Mouse (Mus musculus): ENCODE data around the gene Mcm2. TPM values are rescaled to one million over a fixed set of nuclear protein-coding genes. Genes with fewer than 3 reads are reported as not detected.

The Mcm2 gene
- total RNA-seq, 2 experiments from 2014 or later = 6.1 to 6.4 TPM

- DNase-seq (ENCODE audit: low spot score) = no peak
Measured at GRCm38 (mm10) chr6:88854509-88854908, 44.1 kb downstream of the Mcm2 start.

DNA sequence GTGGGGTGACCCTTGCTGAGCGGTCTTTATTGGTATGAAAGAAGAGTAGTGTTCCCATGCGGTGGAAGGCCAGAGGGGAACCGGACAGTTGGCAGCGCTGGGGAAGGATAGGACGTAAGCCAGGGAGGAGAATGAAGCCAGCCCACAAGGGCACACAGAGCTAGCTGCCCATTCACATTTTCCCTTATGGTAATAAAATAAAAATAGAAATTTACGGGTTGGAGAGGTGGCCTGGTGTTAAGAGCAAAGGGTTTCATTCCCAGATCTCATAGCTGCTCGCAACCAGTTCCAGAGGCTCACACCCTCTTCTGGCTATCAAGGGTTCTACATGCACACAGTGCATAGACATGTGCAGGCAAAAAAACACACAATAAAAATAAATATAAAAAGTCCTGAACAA, 48.5 kb downstream of the Mcm2 start:
- DNase-seq (ENCODE audit: low spot score) = peak; percentile 75

- DNase-seq (ENCODE audit: low spot score) = no peak
Measured at GRCm38 (mm10) chr6:88849270-88849669, 49.3 kb downstream of the Mcm2 start.

- no peak for DNase-seq (ENCODE audit: low spot score)
Measured at GRCm38 (mm10) chr6:88847571-88847970, 51.0 kb downstream of the Mcm2 start.

DNA sequence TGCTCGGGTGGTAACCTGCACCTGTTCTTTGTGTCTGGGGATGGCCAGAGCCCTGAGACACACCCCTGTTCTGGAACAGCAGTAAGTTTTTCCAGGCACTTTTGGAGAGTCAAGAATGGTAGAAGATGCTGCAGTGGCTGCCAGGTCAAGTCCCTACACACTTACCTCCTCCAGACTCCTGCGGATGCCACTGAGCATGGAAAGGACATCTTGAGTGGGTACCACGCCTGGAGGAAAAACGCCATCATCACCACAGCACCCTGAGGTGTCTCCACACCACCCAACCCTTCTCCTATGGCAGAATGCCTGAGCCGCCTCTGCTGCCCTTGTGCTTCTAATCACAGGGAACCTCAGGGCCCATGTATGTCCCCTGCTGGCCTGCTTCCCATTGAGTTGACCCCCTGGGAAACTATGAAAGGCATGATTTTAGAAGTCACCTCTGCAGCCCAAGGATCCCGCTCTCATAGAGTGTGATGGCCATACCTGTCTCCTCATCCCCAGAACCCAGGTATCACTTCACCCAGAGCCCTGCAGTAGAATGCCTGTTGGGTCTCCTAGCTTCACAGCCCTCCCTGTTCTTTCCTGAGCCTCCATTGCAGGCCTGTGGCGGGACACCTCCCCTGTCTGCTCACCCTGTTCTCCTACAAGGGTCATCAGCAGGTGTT, 53.5 kb downstream of the Mcm2 start:
- no peak for DNase-seq (ENCODE audit: low spot score)

GRCm38 (mm10) chr6:88843781-88844725, 54.5 kb downstream of the Mcm2 start:
- no peak for DNase-seq (ENCODE audit: low spot score)

GRCm38 (mm10) chr6:88843241-88843640, 55.3 kb downstream of the Mcm2 start:
- DNase-seq (ENCODE audit: low spot score) = no peak

GRCm38 (mm10) chr6:88842731-88843151, 55.8 kb downstream of the Mcm2 start:
- DNase-seq (ENCODE audit: low spot score) = no peak

DNA sequence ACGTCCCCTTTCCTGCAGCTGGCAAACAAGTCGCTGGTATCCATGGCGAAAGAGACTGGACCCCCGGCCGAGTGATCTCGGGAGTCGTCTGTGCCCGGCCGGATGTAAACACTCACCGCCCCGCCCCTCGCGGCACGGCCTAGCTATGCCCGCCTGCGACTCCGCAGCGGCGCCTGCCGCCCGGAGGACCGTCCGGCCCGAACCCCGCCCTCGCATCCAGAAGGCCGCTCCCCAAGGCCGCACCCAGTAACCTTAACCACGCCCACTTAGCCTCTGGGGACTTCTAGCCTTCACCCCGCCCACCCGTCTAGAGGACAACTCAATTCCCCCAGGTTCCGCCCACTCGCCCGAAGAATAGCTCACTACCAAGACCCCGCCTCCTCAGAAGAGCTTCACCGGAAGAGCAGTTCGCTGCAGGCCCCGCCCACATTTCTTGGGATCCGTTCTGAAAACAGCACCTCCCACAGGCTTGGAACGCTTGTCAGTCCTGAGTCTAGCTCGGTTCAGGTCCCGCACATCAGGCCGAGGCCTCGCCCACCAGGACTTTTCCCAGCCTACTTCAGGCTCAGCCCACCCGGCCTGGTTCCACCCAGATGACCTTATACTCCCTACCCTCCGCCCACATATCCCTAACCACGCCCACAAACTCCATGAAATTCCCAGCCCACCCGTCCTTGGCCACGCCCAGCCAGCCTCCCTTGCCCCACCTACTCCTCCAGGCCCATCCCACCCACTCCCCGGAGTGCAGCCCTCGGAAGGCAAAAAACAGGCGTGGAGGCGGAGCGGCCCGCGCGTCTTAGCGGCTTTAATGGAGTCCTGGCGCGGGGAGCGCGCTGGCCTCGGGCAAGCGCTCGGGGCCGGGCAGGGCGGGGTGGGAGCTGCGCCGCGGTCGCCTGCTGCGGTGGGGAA, 56.5 kb downstream of the Mcm2 start, which contains the start of gene Abtb1:
Gene Abtb1 (minus strand): TSS at position 204 of the 909 bp plus-strand sequence.
- peak; percentile 100 for DNase-seq (ENCODE audit: low spot score)

DNA sequence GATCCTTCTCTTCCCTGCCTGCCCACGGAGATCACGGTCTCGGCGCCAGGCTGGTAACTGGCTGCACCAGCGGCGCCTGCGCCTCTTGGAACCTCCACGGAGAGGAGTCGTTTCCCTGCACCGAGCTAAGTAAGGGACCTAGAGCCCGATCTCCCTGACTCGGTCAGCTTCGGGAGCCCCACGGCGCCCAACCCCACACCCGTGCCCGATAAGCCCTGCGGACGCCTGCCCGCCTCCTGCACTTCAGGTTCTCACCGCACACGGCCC, 57.1 kb downstream of the Mcm2 start:
- DNase-seq (ENCODE audit: low spot score) = no peak

- DNase-seq (ENCODE audit: low spot score) = no peak
Measured at GRCm38 (mm10) chr6:88840791-88841513, 57.6 kb downstream of the Mcm2 start.

DNA sequence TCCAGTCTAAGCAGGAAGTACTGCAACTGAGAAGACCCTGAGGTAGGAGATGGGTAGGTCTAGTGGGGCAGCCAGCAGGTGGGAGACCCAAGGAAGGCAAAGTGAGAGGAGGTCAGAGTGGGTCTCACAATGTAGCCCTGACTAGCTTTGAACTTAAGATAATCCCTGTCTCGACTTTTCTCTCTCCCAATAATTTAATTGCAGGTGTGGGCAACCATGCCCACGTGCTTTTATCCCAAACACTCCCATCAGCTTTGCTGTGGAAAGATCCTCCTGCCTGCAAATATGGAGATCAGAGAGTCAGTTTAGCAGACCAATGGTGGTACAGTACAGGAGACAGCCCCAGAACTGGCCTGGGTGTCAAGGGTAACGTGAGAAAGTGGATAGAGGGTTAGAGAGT, 58.4 kb downstream of the Mcm2 start:
- no peak for DNase-seq (ENCODE audit: low spot score)

GRCm38 (mm10) chr6:88839135-88839970, 59.2 kb downstream of the Mcm2 start:
- no peak for DNase-seq (ENCODE audit: low spot score)

DNA sequence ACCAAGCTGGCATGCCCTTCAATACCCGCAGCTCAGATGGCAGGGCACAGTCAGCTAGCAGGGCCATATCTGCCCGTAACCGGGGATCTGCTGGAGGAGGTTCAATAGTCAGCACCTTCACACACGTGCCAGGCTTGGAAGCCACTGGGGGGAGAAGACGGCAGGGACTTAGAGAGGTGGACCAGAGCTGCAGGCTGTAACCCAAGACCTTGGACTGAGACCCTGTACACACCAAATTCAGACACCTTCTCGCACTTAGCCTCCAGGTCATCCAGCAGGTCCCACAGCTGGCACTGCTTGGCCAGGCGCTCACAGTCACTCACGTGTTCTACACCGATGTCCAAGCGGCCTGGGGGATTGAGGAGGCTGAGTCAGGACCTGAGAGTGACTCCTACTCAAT, 60.0 kb downstream of the Mcm2 start:
- no peak for DNase-seq (ENCODE audit: low spot score)

GRCm38 (mm10) chr6:88837999-88838398, 60.6 kb downstream of the Mcm2 start:
- DNase-seq (ENCODE audit: low spot score) = no peak

GRCm38 (mm10) chr6:88836178-88836819, 62.3 kb downstream of the Mcm2 start:
- DNase-seq (ENCODE audit: low spot score) = no peak

DNA sequence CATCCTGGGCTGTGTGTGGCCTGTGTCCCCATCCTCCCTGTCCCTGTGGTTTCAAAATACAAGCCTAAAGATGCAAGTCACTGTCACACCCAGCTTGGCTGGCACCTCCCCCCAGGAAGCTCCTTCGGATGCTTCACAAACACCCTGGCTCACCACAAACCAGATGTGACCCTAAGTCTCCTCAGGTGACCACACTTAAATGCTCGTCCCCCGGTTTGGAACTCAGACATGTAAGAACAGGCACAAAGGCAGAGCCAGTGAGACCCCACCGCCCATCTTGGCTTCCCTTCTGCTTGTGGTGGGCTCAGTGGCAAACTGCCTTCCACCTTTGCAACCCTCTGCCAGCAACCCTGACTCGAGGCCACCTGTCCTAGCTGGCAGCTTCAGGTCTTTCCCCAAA, 63.5 kb downstream of the Mcm2 start:
- no peak for DNase-seq (ENCODE audit: low spot score)

Measured in gastrocnemius, adult 18-20 months (tissue).